Mouse (Mus musculus): ENCODE measurements around the gene Phospho2. TPM values are rescaled to one million over a fixed set of nuclear protein-coding genes. Genes with fewer than 3 reads are reported as not detected.

The Phospho2 gene
- polyA plus RNA-seq (2017; shearing (Covaris generic)), result 33.3 TPM

GRCm38 (mm10) chr2:69789429-69790069, at the start of gene Phospho2, which contains the start of gene Ccdc173:
Gene Phospho2 (plus strand): TSS chr2:69789623.
Gene Ccdc173 (minus strand): TSS chr2:69789575.

GRCm38 (mm10) chr2:69821711-69822110, 32.3 kb downstream of the Phospho2 start, which contains the start of gene Klhl23:
Gene Klhl23 (plus strand): TSS chr2:69821944.

Other genes with a start within 250 kb of the Phospho2 start
- not detected for gene Lrp2, start 203.6 kb upstream of the Phospho2 start, polyA plus RNA-seq (2017; shearing (Covaris generic))
- gene Bbs5, start 142.5 kb upstream of the Phospho2 start, polyA plus RNA-seq (2017; shearing (Covaris generic)), result 0.73 TPM
- not detected for gene Klhl41, start 119.5 kb upstream of the Phospho2 start, polyA plus RNA-seq (2017; shearing (Covaris generic))
- gene Fastkd1, start 76.1 kb upstream of the Phospho2 start, polyA plus RNA-seq (2017; shearing (Covaris generic)), result 16.6 TPM
- gene Ppig, start 67.1 kb upstream of the Phospho2 start, polyA plus RNA-seq (2017; shearing (Covaris generic)), result 195 TPM
- gene Ccdc173, start within 50 bp of the Phospho2 start, polyA plus RNA-seq (2017; shearing (Covaris generic)), result 4.0 TPM
- 0.20 TPM for gene Klhl23, start 32.3 kb downstream of the Phospho2 start, polyA plus RNA-seq (2017; shearing (Covaris generic))
- 353 TPM for gene Ssb, start 71.9 kb downstream of the Phospho2 start, polyA plus RNA-seq (2017; shearing (Covaris generic))
- 40.6 TPM for gene Mettl5, start 96.0 kb downstream of the Phospho2 start, polyA plus RNA-seq (2017; shearing (Covaris generic))
- gene Ubr3, start 107.6 kb downstream of the Phospho2 start, polyA plus RNA-seq (2017; shearing (Covaris generic)), result 7.5 TPM
- gene Myo3b, start 249.5 kb downstream of the Phospho2 start, polyA plus RNA-seq (2017; shearing (Covaris generic)), result 16.0 TPM